Mouse (Mus musculus): ENCODE data around the gene Myom3. TPM values are rescaled to one million over a fixed set of nuclear protein-coding genes. Genes with fewer than 3 reads are reported as not detected.

Gene Myom3
- polyA plus RNA-seq, 1 experiment, result not detected

DNA sequence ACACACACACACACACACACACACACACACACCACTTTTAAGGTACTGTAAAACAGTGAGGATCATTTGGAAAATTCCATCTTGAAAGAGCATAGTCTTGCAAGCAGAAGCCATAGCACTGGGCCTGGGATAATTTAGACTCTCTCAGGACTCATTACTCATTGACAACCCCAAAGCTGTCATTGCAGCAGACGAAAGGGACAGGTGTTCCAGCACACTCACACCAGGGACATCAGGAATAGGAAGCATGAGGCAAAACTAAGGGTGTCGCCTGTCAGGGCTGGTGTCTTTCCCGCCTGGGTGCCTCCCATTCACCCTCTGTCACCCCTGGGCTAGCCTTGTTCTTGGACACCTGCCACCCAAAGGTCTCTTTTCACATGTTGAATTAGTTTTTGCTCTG is 22.6 kb upstream of the Myom3 start:
- Histone ChIP-seq H3K4me1 (ENCODE audit: control insufficient read depth, insufficient read depth, low read length) (no peaks in the 10 kb centered on the region), H3K27ac (ENCODE audit: insufficient read depth, low read depth, low read length) (no peak overlapping the region), H3K4me3 (ENCODE audit: insufficient read depth, low read length) (no peak overlapping the region)
- TF ChIP-seq POLR2A (IDR thresholded peaks at IDR 0.05; ENCODE audit: borderline replicate concordance, low read depth, low read length) (no peak), CTCF (IDR thresholded peaks at IDR 0.05; ENCODE audit: low read depth, low read length) (no peak)

DNA sequence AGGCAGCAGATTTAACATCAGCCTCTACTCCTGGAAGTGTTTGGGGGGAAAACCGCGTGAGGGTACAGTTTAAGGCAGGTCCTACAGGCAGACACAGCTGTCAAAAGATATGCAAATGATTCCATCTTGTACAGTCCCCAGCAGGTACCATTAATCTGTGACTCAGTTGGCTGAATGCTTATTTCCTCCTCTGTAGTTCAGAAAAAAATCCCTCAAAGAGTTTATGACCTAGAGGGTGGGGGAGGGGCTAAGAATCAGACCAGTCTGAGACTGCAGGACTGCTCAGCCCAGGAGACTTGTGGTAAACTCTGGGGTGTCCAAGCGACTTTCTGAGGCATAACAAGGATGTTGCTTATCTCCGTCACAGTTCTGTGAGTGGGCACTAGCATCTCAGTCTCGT is 21.3 kb upstream of the Myom3 start:
- H3K4me3 ChIP-seq (ENCODE audit: insufficient read depth, low read length), result no peak overlapping the region
- H3K4me1 ChIP-seq (ENCODE audit: control insufficient read depth, insufficient read depth, low read length), result no peaks in the 10 kb centered on the region
- TF ChIP-seq CTCF (IDR thresholded peaks at IDR 0.05; ENCODE audit: low read depth, low read length) (no peak), POLR2A (IDR thresholded peaks at IDR 0.05; ENCODE audit: borderline replicate concordance, low read depth, low read length) (no peak)
- no peak overlapping the region for H3K27ac ChIP-seq (ENCODE audit: insufficient read depth, low read depth, low read length)

DNA sequence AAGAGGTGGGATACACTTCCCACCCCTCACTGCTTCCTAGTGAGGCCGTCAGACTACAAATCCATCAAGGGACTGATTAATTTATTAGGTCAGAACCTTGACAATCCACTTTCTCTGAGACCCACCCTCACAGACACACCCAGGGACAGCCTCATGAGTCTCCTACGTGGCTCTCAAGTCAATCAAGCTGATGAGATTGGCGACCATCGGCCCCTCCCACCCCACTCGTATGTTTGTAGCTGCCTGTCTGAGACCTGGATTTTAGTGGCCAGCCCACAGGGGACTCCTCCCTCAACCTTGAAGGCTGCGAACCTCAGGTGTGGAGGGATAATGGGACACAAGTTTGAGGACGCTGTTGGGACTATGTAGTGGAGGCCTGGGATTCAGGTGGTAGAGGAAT is 20.4 kb upstream of the Myom3 start:
- TF ChIP-seq POLR2A (IDR thresholded peaks at IDR 0.05; ENCODE audit: borderline replicate concordance, low read depth, low read length) (no peak), CTCF (IDR thresholded peaks at IDR 0.05; ENCODE audit: low read depth, low read length) (no peak)
- Histone ChIP-seq H3K27ac (ENCODE audit: insufficient read depth, low read depth, low read length) (no peak overlapping the region), H3K4me1 (ENCODE audit: control insufficient read depth, insufficient read depth, low read length) (no peaks in the 10 kb centered on the region), H3K4me3 (ENCODE audit: insufficient read depth, low read length) (no peak overlapping the region)

DNA sequence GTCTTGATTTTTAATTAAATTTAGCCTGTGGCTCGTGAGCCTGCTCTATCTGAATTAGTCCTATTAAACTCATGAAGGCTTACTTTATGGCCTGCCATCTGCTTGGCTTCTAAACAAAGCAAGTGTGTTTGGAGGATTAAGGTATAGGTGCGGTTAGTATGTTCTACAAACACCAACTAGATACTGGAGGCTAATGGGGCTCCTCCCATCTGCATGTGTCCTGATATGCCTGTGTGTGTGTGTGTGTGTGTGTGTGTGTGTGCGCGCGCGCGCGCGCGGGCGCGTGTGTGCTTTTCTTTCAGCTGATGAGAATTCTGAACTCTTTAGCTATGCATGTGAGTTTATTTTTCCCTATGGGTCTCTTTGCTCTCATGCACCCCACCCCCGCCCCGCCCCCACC is 19.8 kb upstream of the Myom3 start:
- no peak overlapping the region for H3K27ac ChIP-seq (ENCODE audit: insufficient read depth, low read depth, low read length)
- no peaks in the 10 kb centered on the region for H3K4me1 ChIP-seq (ENCODE audit: control insufficient read depth, insufficient read depth, low read length)
- no peak overlapping the region for H3K4me3 ChIP-seq (ENCODE audit: insufficient read depth, low read length)
- TF ChIP-seq CTCF (IDR thresholded peaks at IDR 0.05; ENCODE audit: low read depth, low read length) (no peak), POLR2A (IDR thresholded peaks at IDR 0.05; ENCODE audit: borderline replicate concordance, low read depth, low read length) (no peak)

DNA sequence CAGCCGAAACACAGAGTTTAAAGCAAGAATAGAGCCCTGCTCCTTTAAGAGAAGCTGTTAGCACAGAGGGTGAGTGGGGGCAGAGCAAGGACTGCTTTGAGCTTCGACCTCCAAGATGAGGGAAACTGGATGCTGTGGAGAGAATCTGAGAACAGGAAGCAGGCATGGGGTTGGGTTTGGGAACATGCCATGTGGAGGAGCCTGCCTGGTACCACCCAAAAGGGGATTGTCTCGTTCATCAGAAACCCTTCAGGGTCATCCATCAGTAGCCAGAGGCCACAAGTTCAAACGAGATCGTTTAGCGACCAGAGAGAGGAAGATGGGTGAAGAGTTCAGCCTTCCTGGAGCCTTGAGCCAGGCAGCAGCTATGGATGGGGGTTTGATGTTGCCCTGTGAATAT is 16.0 kb upstream of the Myom3 start:
- TF ChIP-seq POLR2A (IDR thresholded peaks at IDR 0.05; ENCODE audit: borderline replicate concordance, low read depth, low read length), result no peak
- no peak for TF ChIP-seq CTCF (IDR thresholded peaks at IDR 0.05; ENCODE audit: low read depth, low read length)
- Histone ChIP-seq H3K4me1 (ENCODE audit: control insufficient read depth, insufficient read depth, low read length) (no peaks in the 10 kb centered on the region), H3K4me3 (ENCODE audit: insufficient read depth, low read length) (no peak overlapping the region), H3K27ac (ENCODE audit: insufficient read depth, low read depth, low read length) (no peak overlapping the region)

DNA sequence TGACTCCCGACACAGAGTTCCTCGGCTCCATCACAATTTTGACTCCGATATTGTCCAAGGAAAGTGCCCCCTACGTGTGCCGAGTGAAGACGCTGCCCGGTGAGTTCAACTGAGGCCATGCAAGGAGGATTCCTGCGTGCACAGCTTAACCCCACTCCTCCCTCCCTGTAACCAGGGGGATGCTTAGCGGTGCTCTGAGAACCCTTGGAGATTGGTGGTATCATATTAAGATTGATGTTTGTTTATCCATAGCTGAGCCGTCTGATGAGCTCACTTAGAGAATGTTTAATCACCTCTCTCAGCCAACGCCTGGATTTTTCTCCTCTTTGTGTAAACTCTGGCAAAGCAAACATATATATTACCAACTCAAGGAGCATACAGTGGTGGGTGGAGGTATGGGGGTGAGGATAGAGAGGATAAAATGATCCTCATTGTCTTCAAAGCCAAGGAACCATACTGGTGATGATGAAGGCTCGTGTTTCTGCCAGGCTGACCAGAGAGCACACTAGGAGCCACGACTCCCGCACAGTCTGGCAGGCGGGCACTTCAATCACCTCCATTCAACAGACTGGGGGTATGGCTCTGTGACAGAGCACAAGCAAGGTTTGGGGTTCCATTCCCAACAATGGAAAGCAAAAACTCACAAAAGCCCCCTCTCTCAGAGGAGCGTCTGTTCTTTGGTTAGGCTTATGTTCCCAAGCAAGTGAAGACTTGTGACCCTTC is 14.6 kb upstream of the Myom3 start:
- TF ChIP-seq POLR2A (IDR thresholded peaks at IDR 0.05; ENCODE audit: borderline replicate concordance, low read depth, low read length) (no peak), CTCF (IDR thresholded peaks at IDR 0.05; ENCODE audit: low read depth, low read length) (no peak)
- no peaks in the 10 kb centered on the region for H3K4me1 ChIP-seq (ENCODE audit: control insufficient read depth, insufficient read depth, low read length)
- no peak overlapping the region for H3K27ac ChIP-seq (ENCODE audit: insufficient read depth, low read depth, low read length)

DNA sequence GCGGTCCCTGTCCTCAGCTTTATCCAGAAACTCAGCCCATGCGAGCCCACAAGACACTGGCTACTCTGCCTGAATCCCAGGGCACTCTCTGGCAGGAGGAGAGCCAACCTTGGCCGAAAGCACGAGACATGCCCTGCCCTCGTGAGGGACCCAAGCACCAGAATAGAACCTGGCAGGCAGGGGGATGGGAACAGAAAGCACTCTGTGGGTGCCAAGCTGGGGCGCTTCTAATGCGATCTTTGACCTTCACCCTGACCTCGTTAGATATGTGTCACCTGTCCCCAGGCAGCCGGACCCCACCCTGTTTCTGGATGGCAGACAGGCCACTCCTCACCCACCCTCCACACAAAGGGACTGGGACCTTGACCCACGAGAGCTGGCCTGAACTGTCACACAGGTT is 13.9 kb upstream of the Myom3 start:
- TF ChIP-seq POLR2A (IDR thresholded peaks at IDR 0.05; ENCODE audit: borderline replicate concordance, low read depth, low read length) (no peak), CTCF (IDR thresholded peaks at IDR 0.05; ENCODE audit: low read depth, low read length) (no peak)
- no peaks in the 10 kb centered on the region for H3K4me1 ChIP-seq (ENCODE audit: control insufficient read depth, insufficient read depth, low read length)
- H3K27ac ChIP-seq (ENCODE audit: insufficient read depth, low read depth, low read length), result no peak overlapping the region
- H3K4me3 ChIP-seq (ENCODE audit: insufficient read depth, low read length), result no peak overlapping the region

More for the DNA sequence above, 14.6 kb upstream of the Myom3 start:
- H3K4me3 ChIP-seq (ENCODE audit: insufficient read depth, low read length), result no peak overlapping the region

DNA sequence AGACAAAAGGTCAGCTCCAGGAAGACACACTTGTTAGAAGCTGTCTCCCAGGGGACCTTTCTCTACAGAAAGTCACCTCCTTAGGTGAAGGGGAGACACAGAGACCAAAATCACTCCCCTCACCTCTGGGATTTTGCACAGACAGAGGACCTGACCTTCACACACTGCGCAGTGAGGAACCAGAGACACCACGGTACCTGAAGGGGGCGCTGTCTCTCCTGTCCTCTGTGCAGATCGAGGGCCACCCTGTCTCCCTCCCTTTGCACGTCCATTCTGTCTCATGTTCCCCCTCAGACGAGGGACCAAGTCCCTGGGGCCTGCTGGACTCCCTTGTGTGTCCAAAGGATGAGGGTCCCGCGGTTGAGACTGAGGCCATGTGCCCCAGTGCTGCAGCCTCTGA is 8.6 kb upstream of the Myom3 start:
- H3K4me3 ChIP-seq (ENCODE audit: insufficient read depth, low read length), result no peak overlapping the region
- no peak overlapping the region for H3K27ac ChIP-seq (ENCODE audit: insufficient read depth, low read depth, low read length)
- TF ChIP-seq POLR2A (IDR thresholded peaks at IDR 0.05; ENCODE audit: borderline replicate concordance, low read depth, low read length), result no peak
- no peak for TF ChIP-seq CTCF (IDR thresholded peaks at IDR 0.05; ENCODE audit: low read depth, low read length)
- H3K4me1 ChIP-seq (ENCODE audit: control insufficient read depth, insufficient read depth, low read length), result no peaks in the 10 kb centered on the region

DNA sequence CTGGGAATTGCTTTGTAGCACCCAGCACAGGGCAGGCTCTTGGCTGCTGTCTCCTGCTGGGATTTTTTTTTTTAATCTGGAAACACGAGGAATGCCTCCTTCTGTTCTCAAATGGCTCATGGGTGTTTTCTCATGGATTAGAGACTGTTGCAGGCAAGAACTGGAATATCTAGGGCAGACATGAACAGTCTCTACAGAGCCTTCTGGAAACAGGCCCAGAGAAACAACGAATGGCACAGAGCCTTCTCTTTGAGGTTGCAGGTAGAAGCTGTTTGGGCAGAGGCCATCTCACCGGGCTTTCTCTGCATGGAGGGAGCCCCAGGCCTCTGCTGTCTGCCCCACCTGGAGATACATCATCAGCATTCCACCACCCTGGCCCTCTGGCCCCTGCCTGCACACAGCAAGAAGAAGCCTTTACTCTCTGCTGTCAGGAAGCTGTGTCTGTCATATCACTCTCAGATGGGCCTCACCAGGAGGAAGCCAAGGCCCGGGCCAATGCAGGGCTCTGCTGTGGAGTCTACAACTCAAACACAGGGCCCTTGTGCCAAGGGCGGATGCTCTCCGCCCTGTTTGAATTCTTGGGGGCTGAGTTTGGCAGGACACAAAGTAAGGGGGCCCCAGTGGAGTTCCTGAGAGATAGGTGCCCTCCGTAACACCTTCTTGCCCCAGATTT is 7.3 kb upstream of the Myom3 start:
- TF ChIP-seq CTCF (IDR thresholded peaks at IDR 0.05; ENCODE audit: low read depth, low read length) (no peak), POLR2A (IDR thresholded peaks at IDR 0.05; ENCODE audit: borderline replicate concordance, low read depth, low read length) (no peak)

DNA sequence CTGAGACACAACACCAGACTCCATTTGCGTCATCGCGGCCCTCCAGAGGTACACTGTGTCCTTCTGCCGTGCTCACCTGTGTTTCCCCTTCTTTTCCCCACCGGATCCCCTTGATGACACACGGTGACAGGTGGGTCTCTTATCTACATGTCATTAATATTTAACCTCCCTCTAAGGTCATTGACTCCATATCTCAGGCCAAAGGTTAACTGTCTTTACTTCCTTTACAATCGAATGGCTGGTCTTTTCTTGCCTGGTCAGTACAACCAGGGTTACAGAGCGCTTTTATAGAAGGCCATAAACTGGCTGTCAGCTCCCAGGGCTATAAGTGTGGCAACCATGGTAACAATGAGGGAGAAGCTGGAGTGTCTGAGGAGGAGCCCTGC is 6.7 kb upstream of the Myom3 start:
- Histone ChIP-seq H3K4me1 (ENCODE audit: control insufficient read depth, insufficient read depth, low read length) (no peaks in the 10 kb centered on the region), H3K4me3 (ENCODE audit: insufficient read depth, low read length) (no peak overlapping the region), H3K27ac (ENCODE audit: insufficient read depth, low read depth, low read length) (no peak overlapping the region)
- TF ChIP-seq POLR2A (IDR thresholded peaks at IDR 0.05; ENCODE audit: borderline replicate concordance, low read depth, low read length), result no peak
- no peak for TF ChIP-seq CTCF (IDR thresholded peaks at IDR 0.05; ENCODE audit: low read depth, low read length)

More for the DNA sequence above, 7.3 kb upstream of the Myom3 start:
- Histone ChIP-seq H3K4me3 (ENCODE audit: insufficient read depth, low read length) (no peak overlapping the region), H3K4me1 (ENCODE audit: control insufficient read depth, insufficient read depth, low read length) (no peaks in the 10 kb centered on the region), H3K27ac (ENCODE audit: insufficient read depth, low read depth, low read length) (no peak overlapping the region)

Measured in bone marrow macrophage, adult 2 months (primary cell).